Mouse (Mus musculus) lung, postnatal 0 days (tissue): Measurements from ENCODE around the gene Fcrl6.

ENCODE experiments used
- CTCF ChIP-seq: IDR thresholded peaks from 2 replicates; pipeline ENCODE4 v1.5.1; 2016; ENCODE audit warnings: antibody characterized with exemption, mild to moderate bottlenecking
- EP300 ChIP-seq: IDR thresholded peaks from 2 replicates; pipeline ENCODE4 v1.6.1; 2016; ENCODE audit warnings: antibody characterized with exemption, mild to moderate bottlenecking, control low read depth

- TF ChIP-seq EP300: no peak
- TF ChIP-seq CTCF: no peak
Observed at GRCm38 (mm10) chr1:172585026-172585425, 17.3 kb downstream of the Fcrl6 start.
